Mouse (Mus musculus) gastrocnemius, postnatal 36 days (tissue): ENCODE results near the gene Pheta1. TPM values are rescaled to one million over a fixed set of nuclear protein-coding genes. Genes with fewer than 3 reads are reported as not detected.

Source experiments
- DNase-seq, 2 experiments: peaks; one replicate each; pipeline ENCODE4 v3.0.0; 2022
- intact Hi-C: fragments of 180-260 bp; cut with DNase I; formaldehyde crosslinking; loops from one replicate; pipeline ENCODE4 v1.15.1; 2025
- long read RNA-seq, 2 experiments: library from polyadenylated mRNA; stranded (forward); transcript quantifications; one replicate each; pipeline ENCODE4 v2.0.0; 2021
- total RNA-seq, 2 experiments: library from RNA; stranded (reverse); gene quantifications; 2 replicates each; pipeline ENCODE4 v1.2.3; 2021

Gene Pheta1
- 1 to 10 TPM; 4.5 to 6.0 TPM for total RNA-seq
- long read RNA-seq, experiment 1, partial matches to known transcripts = 0 of 3 reads
- long read RNA-seq, experiment 1, other reads (novel, unspliced or antisense) = 0 of 3 reads
- long read RNA-seq, experiment 2, transcript Pheta1-201 (4 exons, 2,368 nt) = major isoform, 5 of 12 reads
- long read RNA-seq, experiment 2, partial matches to known transcripts = 0 of 12 reads
- long read RNA-seq, experiment 2, other reads (novel, unspliced or antisense) = 5 of 12 reads

DNA sequence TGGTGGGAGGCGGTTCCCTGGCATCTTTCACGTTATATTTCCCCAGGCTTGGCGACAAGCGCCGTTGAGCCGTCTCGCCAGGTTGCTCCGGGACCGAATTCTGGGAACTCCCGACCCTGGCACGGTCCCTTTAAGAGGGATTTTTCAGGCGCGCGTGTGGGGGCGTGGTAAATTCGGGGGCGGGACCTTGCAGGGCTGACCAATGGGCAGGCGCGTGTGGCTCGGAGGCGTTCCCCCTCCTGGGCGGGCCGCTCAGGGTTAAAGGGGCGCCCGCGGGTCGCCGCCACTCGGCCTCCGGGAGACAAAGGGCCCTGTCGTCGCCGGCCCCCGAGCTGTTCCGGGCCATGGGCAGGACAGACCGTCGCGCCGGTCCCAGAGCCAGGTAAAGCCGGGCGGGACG is at the start of gene Pheta1:
Gene Pheta1, plus strand, starts transcription at position 242 of the 400 bp plus-strand sequence.
- peak; percentile 92 to 94 for DNase-seq
- intact Hi-C loops = loop anchor here (10.0 kb wide), 1 partner anchor 54 kb away; no protein-coding TSS in a partner anchor

GRCm38 (mm10) chr5:121807186-121807585 is 41.6 kb upstream of the Pheta1 start:
- intact Hi-C loops = no loop called here
- no peak for DNase-seq

DNA sequence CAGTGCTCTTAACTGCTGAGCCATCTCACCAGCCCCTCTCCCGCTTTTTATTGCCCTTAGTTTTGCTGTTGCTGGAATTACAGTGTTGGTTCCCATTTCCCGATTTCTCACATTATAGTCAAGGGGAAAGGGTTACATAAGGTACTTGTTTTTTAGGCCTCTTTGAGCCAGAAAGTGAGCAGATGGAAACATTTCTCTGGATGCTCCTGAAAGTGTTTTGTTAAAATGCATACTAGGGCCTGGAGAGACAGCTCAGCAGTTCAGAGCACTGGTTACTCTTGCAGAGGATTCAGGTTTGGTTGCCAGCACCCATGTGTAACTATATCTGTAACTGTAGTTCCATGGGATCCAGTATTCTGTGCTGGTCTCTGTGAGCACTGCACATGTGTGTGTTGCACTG is 40.6 kb upstream of the Pheta1 start:
- no peak for DNase-seq
- intact Hi-C loops = no loop called here

DNA sequence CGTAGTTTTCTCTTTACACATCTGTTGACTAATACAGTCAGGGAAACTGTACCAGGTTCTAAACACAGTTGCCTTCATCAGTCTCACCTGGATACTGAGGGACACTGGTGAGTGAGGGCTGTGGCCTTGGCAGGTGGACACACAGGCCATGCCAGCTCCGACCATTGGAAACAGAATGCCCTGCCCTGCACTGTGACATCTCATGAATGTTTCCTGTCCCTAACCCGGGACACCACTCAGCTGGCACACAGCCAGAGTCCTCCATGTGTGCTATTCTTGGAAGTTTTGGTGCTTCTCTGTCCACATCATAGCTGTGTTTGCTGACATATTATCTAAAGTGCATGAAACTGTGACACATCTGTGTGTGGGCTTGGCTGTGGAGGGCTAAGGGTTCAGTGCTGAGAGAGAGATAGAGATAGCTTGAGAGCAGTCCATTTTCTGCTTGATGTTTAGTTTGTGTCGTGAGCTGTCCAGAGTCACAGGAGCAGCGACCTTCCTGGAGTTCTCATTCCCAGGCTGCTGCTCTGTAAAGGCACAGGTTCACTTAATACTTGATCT is 39.0 kb upstream of the Pheta1 start:
- no peak for DNase-seq
- intact Hi-C loops = no loop called here

DNA sequence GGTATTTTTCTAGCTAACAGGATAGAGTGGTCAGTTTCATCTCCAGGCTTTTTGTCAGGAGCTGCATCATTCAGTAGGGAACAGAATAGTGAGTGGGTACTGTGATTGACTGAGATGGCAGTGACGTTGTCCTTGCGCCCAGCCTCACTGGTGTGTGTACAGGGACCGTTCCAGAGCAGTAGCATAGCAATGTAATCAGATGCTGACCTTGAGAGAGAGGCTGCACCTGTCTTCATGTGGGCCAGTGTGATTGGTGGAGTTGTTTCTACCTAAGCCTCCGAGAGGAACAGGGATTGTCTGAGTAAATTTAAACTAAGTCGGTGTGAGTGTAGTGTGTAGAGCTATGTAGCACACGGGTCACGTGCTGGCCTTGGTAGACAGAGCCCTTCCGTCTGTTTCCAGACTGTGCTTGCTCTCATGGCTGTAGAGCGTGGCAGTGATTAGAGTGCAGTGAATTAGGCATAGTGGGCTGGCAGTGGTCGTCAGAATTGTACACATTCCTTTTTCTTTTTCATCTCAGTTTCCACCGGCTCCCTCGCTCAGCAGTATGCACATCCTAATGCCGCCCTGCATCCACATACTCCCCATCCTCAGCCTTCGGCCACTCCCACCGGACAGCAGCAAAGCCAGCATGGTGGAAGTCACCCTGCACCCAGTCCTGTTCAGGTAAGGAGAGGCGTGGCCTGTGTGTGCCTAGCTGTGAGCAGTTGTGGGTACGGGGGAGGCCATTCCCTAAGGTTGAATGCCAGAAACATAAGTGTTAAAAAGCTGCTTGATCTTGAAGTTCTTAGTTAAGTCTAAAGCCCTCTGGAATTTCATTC is 38.2 kb upstream of the Pheta1 start:
- no peak for DNase-seq
- intact Hi-C loops = no loop called here

- intact Hi-C loops = no loop called here
- DNase-seq = no peak
Observed at GRCm38 (mm10) chr5:121811485-121811931, 37.3 kb upstream of the Pheta1 start.

DNA sequence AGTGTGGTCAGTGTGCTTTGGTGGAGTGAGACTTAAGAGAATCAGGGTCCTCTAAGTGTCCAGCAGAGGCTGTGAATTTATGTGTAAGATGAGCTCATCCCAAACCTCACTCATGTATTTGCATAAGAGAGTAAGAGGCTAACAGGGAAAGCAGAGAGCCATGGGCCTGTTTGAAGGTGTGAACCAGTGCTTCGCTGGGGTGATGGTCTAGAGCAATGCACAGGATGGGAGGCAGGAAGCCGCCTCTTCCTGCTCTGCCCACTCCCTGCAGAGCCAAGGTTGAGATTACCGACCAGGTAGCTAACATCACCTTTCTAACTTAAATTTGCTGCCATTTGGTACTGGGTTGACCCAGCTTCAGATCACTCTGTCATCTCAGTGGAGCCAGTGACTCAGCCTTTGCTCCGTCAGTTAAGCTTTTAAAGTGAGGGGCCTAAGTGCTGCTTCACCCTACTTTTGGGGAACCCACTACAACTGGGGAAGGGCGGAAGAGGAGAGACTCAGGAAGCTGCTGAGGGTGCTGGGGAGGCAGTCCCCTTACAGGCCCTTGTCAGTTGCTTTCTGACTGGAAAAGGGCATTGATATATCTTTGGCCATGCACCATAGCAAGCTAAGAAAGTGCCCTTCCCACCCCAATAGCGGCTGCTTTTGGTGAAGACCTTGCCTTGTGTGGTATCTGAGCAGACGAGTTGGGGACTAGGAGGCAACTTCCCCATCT is 36.1 kb upstream of the Pheta1 start:
- DNase-seq = no peak
- intact Hi-C loops = no loop called here

GRCm38 (mm10) chr5:121813744-121814143 is 35.0 kb upstream of the Pheta1 start:
- intact Hi-C loops = loop anchor here (2.0 kb wide), 1 partner anchor 29 kb away; no protein-coding TSS in a partner anchor
- DNase-seq = no peak

GRCm38 (mm10) chr5:121815067-121815466 is 33.7 kb upstream of the Pheta1 start:
- DNase-seq = peak in 1 of 2 experiments; percentile 69
- intact Hi-C loops = loop anchor here (2.0 kb wide), 1 partner anchor 28 kb away; no protein-coding TSS in a partner anchor

DNA sequence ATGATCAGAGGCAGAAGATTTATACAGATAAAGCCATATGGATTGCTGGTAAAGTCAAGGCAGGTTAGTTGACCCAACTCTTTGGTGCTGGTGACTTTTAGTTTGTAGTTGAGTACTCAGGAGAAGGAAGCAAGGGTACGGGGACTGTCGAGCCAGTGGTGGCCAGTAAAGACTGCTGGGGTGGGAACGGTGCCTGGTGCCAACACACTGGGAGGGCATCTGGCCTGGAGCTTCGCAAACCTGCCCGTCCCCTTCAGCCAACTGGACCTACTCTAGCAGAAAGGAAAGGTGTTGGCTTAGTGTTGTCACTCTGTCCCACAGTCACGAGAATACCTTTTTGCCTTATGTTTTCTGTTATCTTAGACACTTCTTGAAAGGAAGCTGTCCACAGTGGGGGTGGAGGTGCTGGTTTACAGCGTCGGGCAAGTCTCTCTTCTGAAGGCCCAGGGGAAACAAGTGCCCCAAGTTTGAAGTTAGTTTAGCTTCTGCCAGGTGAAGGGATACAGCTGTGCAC is 32.9 kb upstream of the Pheta1 start:
- intact Hi-C loops = loop anchor here (2.0 kb wide), 1 partner anchor 27 kb away; no protein-coding TSS in a partner anchor
- no peak for DNase-seq

DNA sequence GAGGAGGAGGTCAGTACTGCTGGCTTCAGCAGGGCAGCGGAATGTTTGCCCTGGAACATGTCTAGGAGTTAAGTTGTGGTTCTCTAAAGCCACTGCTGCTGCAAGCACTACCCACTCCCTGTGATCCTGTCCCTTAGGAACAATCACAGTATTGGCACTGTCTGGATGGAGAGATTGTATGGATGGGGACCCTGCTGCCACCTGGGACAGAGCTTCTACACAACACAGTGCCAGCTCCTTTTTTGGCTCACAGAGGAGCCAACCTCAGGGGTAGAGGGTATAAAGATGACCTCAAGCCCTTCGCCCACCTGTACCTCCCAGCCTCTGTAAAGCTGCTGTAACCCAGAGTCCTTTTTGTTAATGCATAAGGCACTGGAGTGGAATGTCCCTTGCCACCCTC is 32.2 kb upstream of the Pheta1 start:
- DNase-seq = no peak
- intact Hi-C loops = no loop called here

DNA sequence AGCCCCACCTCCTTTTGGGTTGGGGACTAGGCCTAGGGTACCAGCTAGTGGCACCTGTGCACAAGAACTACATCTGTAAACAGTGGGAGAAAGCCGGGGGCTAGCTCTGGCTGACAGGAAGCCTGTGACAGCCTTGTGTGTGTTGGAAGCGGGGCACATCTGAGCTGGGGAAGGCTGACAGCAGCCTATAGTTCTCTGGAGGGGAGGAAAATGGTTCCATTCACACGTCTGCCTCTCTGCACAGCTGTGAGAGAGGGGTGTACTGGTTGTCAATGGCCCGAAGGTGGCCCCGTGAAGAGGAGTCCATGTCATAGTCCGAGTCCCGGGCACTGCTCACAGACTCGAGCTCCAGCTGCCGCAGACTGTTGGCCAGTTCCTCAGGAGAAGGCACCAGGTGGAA is 31.2 kb upstream of the Pheta1 start:
- no peak for DNase-seq
- intact Hi-C loops = no loop called here

- no peak for DNase-seq
- intact Hi-C loops = no loop called here
Observed at GRCm38 (mm10) chr5:121818401-121818800, 30.4 kb upstream of the Pheta1 start.

GRCm38 (mm10) chr5:121818862-121819261 is 29.9 kb upstream of the Pheta1 start:
- intact Hi-C loops = no loop called here
- DNase-seq = no peak

GRCm38 (mm10) chr5:121819559-121819958 is 29.2 kb upstream of the Pheta1 start:
- intact Hi-C loops = no loop called here
- no peak for DNase-seq

DNA sequence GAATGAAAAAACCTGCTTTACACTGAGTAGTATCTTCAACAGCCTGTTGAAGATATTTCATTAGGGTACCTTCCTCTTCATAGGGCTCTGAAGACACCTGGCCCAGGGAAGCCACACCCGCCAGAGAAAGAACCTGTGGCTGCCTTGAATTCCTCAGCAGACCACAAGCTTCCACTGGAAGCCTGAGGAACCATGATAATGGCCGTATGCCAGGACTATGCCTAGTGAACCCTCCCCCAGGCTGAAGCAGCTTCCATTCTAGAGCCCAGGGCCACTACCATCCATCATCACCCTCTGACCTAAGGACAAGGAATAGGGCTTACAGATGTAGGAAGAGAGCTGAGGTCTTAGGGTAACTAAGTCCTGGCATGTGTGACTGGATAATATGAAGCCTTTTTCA is 28.6 kb upstream of the Pheta1 start:
- no peak for DNase-seq
- intact Hi-C loops = no loop called here

DNA sequence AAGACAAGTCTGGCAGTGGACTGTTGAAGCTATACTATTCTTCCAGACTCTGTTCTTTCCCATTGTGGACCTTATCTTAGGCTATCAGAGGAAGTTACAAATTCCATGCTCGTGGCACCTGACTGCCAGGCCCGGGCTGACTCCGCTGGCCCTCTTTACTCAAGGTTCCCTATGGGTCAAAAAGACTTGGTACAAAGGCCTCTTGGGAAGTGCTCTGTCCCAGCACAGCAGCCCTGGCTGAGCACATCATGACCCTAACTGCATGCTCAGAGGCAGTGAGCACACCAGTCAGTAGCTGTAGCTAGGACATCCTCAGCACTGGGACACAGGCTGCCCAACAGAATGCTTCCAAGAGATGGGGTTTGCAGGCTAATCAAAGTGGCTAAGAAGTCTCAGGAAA is 28.1 kb upstream of the Pheta1 start:
- intact Hi-C loops = no loop called here
- DNase-seq = no peak

GRCm38 (mm10) chr5:121821116-121821515 is 27.7 kb upstream of the Pheta1 start:
- no peak for DNase-seq
- intact Hi-C loops = no loop called here

DNA sequence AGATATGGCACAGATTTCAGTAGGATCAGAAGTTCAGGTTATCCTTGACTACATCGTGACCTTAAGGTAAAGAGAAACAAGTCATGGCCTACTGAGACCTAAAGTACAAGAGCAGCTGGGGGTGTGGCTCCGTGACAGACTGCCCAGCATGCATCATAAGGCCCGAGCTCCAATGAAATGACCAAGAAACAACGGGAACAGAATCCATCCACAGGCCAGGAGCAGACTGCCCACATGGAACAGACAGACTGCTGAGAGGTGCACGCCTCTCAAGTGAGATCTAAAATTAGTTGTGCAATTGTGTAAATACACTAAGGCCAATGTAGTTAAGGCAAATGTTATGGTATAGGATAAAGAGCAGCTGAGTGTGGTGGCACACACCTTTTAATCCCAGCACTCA is 27.2 kb upstream of the Pheta1 start:
- intact Hi-C loops = no loop called here
- DNase-seq = no peak

GRCm38 (mm10) chr5:121822786-121823505 is 25.8 kb upstream of the Pheta1 start:
- no peak for DNase-seq
- intact Hi-C loops = no loop called here
